Mouse (Mus musculus): ENCODE measurements around the gene Cdh26. TPM values are rescaled to one million over a fixed set of nuclear protein-coding genes. Genes with fewer than 3 reads are reported as not detected.

The Cdh26 gene
- polyA plus RNA-seq, 1 experiment from 2014 or later = 0.54 TPM

DNA sequence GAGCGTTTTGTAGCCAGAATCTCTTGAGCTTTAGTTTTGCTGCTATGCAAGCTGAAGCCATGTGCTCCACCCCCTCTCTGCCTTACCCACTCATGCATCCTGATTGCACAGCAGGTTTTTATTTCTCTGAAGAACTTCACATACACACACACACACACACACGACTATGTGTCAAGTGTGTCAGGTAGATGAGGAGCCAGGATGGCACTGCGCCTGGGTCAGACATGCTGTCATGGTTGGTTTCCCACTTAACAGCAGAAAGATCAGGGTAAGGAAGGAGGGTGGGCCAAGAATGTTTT is 15.2 kb upstream of the Cdh26 start:
- peak; percentile 19 for DNase-seq (ENCODE audit: low spot score)
- H3K36me3 ChIP-seq (ENCODE audit: control insufficient read depth, insufficient read depth, low read length) = no peaks in the 10 kb centered on the region
- H3K4me3 ChIP-seq (ENCODE audit: low read depth, low read length) = peak overlapping the region; percentile 65
- H3K4me2 ChIP-seq (replicated peaks; ENCODE audit: low read depth, low read length) = peak overlapping the region; percentile 98
- no peak overlapping the region for H3K27ac ChIP-seq (ENCODE audit: low read depth, low read length)
- H3K9ac ChIP-seq (ENCODE audit: low read depth, low read length) = no peak overlapping the region
- no peak for ATAC-seq (ENCODE audit: low FRiP score)
- peaks cover 16% of the 10 kb centered on the region for H3K27me3 ChIP-seq (ENCODE audit: control insufficient read depth, insufficient read depth, low read length)
- WGBS = 31% methylated on average over 3 of the region's 3 CpGs
- peaks cover 8% of the 10 kb centered on the region; the same call in 1 of the 2 replicates for H3K4me1 ChIP-seq (replicated peaks; ENCODE audit: control insufficient read depth, insufficient read depth, low read length)
- H3K9me3 ChIP-seq (ENCODE audit: control insufficient read depth, low read length) = no peaks in the 10 kb centered on the region

DNA sequence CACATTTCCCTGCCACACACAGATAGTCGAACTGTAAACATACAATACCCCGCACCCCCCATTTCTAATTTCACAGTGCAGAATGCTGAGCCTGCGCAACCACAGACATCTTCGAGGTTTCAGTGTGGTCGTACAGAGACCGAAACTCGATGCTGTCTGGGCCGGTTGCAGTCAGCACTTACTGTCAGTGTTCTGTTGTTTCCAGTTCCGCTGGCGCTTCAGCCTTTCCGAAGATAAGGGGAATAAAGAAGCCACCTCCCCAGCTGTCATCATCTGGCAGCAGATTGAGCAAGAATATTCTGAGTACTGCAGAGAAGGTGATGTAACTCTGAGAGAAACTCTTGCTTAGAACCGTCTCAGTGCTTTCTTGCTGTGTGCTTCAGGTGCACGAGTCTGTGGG is 13.9 kb upstream of the Cdh26 start:
- Histone ChIP-seq H3K27ac (ENCODE audit: low read depth, low read length) (no peak overlapping the region), H3K27me3 (ENCODE audit: control insufficient read depth, insufficient read depth, low read length) (peaks cover 16% of the 10 kb centered on the region), H3K36me3 (ENCODE audit: control insufficient read depth, insufficient read depth, low read length) (no peaks in the 10 kb centered on the region), H3K9ac (ENCODE audit: low read depth, low read length) (no peak overlapping the region), H3K4me3 (ENCODE audit: low read depth, low read length) (no peak overlapping the region), H3K9me3 (ENCODE audit: control insufficient read depth, low read length) (no peaks in the 10 kb centered on the region), H3K4me2 (replicated peaks; ENCODE audit: low read depth, low read length) (no peak overlapping the region), H3K4me1 (replicated peaks; ENCODE audit: control insufficient read depth, insufficient read depth, low read length) (peaks cover 8% of the 10 kb centered on the region; the same call in 1 of the 2 replicates)
- WGBS = 74% methylated on average over 13 of the region's 13 CpGs
- no peak for DNase-seq (ENCODE audit: low spot score)
- no peak for ATAC-seq (ENCODE audit: low FRiP score)

DNA sequence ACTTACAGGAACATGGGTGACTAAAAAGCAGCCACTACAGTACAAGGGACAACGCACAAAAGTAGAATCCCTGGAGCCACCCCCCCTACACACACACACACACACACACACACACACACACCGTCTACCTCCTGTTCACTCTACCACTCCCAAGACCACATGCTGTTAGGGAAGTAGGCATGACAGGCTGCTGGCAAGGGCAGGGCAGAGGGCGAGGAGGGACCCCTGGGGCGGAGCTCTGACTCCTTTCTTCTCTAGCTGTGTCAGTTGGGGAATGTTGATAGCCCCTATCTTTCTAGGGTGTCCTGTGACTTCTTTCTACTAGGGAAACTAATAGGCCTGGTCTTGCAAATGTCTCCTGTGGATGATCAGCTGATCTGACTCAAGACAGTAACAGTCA is 13.4 kb upstream of the Cdh26 start:
- WGBS = 64% methylated on average over 4 of the region's 4 CpGs
- H3K4me3 ChIP-seq (ENCODE audit: low read depth, low read length) = no peak overlapping the region
- peaks cover 16% of the 10 kb centered on the region for H3K27me3 ChIP-seq (ENCODE audit: control insufficient read depth, insufficient read depth, low read length)
- no peak for ATAC-seq (ENCODE audit: low FRiP score)
- H3K9me3 ChIP-seq (ENCODE audit: control insufficient read depth, low read length) = no peaks in the 10 kb centered on the region
- no peak overlapping the region for H3K9ac ChIP-seq (ENCODE audit: low read depth, low read length)
- no peak overlapping the region for H3K4me2 ChIP-seq (replicated peaks; ENCODE audit: low read depth, low read length)
- H3K36me3 ChIP-seq (ENCODE audit: control insufficient read depth, insufficient read depth, low read length) = no peaks in the 10 kb centered on the region
- no peak for DNase-seq (ENCODE audit: low spot score)
- no peak overlapping the region for H3K27ac ChIP-seq (ENCODE audit: low read depth, low read length)
- peaks cover 8% of the 10 kb centered on the region; the same call in 1 of the 2 replicates for H3K4me1 ChIP-seq (replicated peaks; ENCODE audit: control insufficient read depth, insufficient read depth, low read length)

DNA sequence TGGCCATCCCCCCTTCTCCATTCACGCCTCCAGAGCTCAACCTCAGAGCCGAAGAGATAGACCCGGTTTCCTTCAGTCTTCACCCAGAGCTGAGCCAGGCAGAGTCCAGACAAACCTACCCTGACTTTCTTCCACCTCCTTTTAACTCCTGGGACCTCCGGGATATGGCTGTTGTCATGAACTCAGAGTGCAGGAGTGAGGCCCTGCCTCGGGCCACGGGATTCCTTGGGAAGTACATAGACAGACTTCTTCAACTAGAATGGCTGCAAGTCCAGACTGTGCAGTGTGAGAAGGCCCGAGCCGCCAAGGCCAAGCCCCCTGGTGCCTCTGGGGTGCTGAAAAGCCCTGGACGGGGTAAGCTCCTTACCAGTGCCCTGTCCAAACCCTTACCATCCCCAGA is 9.8 kb upstream of the Cdh26 start:
- ATAC-seq (ENCODE audit: low FRiP score) = no peak
- 77% methylated on average over 9 of the region's 9 CpGs for WGBS

DNA sequence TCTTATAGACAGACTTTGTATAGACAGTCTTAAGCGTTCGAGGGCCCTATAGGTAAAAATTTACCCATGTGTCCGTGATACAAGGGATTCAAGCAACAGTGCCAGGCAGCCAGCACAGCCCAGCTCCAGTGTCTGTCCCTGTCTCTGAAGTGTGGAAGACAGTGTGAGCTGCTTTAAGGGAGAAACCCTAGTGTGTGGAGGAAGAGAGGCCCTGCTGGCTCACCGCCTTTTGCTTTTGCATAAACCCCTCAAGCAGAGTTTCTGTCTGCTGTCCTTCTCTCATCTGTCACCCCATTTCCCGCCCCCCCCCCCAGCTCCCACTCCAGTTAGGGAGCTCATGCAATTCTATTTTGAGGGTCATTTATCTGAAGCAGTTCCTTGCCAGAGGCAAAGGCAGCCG is 8.7 kb upstream of the Cdh26 start:
- Histone ChIP-seq H3K4me1 (replicated peaks; ENCODE audit: control insufficient read depth, insufficient read depth, low read length) (no peaks in the 10 kb centered on the region), H3K27ac (ENCODE audit: low read depth, low read length) (no peak overlapping the region), H3K9me3 (ENCODE audit: control insufficient read depth, low read length) (no peaks in the 10 kb centered on the region), H3K4me3 (ENCODE audit: low read depth, low read length) (no peak overlapping the region), H3K9ac (ENCODE audit: low read depth, low read length) (no peak overlapping the region), H3K4me2 (replicated peaks; ENCODE audit: low read depth, low read length) (no peak overlapping the region), H3K36me3 (ENCODE audit: control insufficient read depth, insufficient read depth, low read length) (no peaks in the 10 kb centered on the region), H3K27me3 (ENCODE audit: control insufficient read depth, insufficient read depth, low read length) (no peaks in the 10 kb centered on the region)
- ATAC-seq (ENCODE audit: low FRiP score) = peak; percentile 34; the same call in 1 of the 2 replicates
- DNase-seq (ENCODE audit: low spot score) = no peak
- WGBS = 45% methylated on average over 6 of the region's 6 CpGs

More for the DNA sequence above, 9.8 kb upstream of the Cdh26 start:
- H3K4me1 ChIP-seq (replicated peaks; ENCODE audit: control insufficient read depth, insufficient read depth, low read length) = no peaks in the 10 kb centered on the region
- no peaks in the 10 kb centered on the region for H3K27me3 ChIP-seq (ENCODE audit: control insufficient read depth, insufficient read depth, low read length)
- no peak overlapping the region for H3K4me2 ChIP-seq (replicated peaks; ENCODE audit: low read depth, low read length)
- no peaks in the 10 kb centered on the region for H3K9me3 ChIP-seq (ENCODE audit: control insufficient read depth, low read length)
- H3K27ac ChIP-seq (ENCODE audit: low read depth, low read length) = no peak overlapping the region
- no peaks in the 10 kb centered on the region for H3K36me3 ChIP-seq (ENCODE audit: control insufficient read depth, insufficient read depth, low read length)
- no peak overlapping the region for H3K9ac ChIP-seq (ENCODE audit: low read depth, low read length)
- no peak overlapping the region for H3K4me3 ChIP-seq (ENCODE audit: low read depth, low read length)
- DNase-seq (ENCODE audit: low spot score) = no peak

DNA sequence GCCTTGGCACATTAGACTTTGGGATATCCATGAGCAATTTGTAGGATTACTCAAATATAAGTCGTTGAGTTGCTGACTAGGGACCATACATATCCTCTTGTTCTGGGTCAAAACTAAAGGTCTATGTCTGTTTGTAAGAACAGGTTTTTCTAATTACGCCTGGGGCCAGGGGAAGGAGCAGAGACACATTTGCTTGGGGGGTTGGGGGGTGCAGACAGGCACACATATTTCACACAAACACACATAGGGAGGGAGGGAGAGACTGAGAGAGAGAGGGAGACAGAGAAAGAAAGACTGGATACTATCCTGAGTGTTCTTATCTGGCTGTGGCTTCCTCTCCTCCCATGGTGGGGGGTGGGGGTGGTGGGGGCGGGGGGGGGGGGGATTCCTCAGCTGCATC is 8.1 kb upstream of the Cdh26 start:
- no peaks in the 10 kb centered on the region for H3K27me3 ChIP-seq (ENCODE audit: control insufficient read depth, insufficient read depth, low read length)
- no peak overlapping the region for H3K4me2 ChIP-seq (replicated peaks; ENCODE audit: low read depth, low read length)
- ATAC-seq (ENCODE audit: low FRiP score) (no peak), DNase-seq (ENCODE audit: low spot score) (no peak)
- no peak overlapping the region for H3K4me3 ChIP-seq (ENCODE audit: low read depth, low read length)
- 46% methylated on average over 2 of the region's 3 CpGs for WGBS
- H3K9me3 ChIP-seq (ENCODE audit: control insufficient read depth, low read length) = no peaks in the 10 kb centered on the region
- H3K27ac ChIP-seq (ENCODE audit: low read depth, low read length) = 0 out of 2 replicates have a peak overlapping the region, but pooled peaks have one; percentile 7
- H3K36me3 ChIP-seq (ENCODE audit: control insufficient read depth, insufficient read depth, low read length) = no peaks in the 10 kb centered on the region
- no peak overlapping the region for H3K9ac ChIP-seq (ENCODE audit: low read depth, low read length)
- H3K4me1 ChIP-seq (replicated peaks; ENCODE audit: control insufficient read depth, insufficient read depth, low read length) = no peaks in the 10 kb centered on the region

DNA sequence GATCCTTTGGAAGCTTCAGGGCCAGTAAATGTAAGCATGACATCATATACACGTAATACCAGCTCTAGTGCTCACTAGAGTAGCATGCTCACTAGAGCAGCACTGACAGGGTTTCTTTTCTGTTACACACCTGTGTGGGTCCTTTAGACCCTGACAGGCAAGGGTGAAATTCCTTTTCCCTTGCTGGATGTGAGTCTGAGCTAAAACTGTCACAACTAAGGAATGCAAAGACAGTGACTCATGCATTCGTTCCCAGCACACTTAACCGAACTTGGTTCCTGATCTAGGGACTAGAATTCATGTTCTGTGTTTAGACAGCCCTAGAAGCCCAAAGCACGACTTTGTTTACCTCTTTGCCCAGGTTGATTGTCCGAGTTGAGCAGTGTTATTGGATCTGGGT is 7.1 kb upstream of the Cdh26 start:
- Histone ChIP-seq H3K4me1 (replicated peaks; ENCODE audit: control insufficient read depth, insufficient read depth, low read length) (no peaks in the 10 kb centered on the region), H3K4me2 (replicated peaks; ENCODE audit: low read depth, low read length) (no peak overlapping the region), H3K36me3 (ENCODE audit: control insufficient read depth, insufficient read depth, low read length) (no peaks in the 10 kb centered on the region), H3K9me3 (ENCODE audit: control insufficient read depth, low read length) (no peaks in the 10 kb centered on the region), H3K9ac (ENCODE audit: low read depth, low read length) (no peak overlapping the region), H3K4me3 (ENCODE audit: low read depth, low read length) (no peak overlapping the region), H3K27ac (ENCODE audit: low read depth, low read length) (no peak overlapping the region), H3K27me3 (ENCODE audit: control insufficient read depth, insufficient read depth, low read length) (no peaks in the 10 kb centered on the region)
- 80% methylated on average over 5 of the region's 5 CpGs for WGBS
- DNase-seq (ENCODE audit: low spot score) (no peak), ATAC-seq (ENCODE audit: low FRiP score) (no peak)

DNA sequence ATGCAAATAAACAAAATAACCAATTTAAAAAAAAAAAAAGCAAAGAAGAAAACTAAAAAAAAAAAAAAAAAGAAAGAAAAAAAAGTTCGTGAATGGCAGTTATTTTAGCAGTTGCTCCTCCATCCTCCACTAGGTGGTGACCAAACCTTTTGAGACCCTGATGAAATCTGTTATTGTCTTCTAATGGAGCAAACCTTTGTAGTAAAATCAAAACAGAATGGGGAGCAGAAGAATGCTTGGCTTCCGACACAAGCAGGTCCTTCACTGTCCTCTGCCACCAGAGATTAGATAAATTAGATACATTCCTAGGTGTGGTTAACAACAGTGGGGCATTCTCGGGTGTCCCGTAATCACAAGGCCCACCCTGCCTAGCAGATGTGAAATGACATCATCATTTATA is 4.1 kb upstream of the Cdh26 start:
- DNase-seq (ENCODE audit: low spot score) = peak; percentile 47
- Histone ChIP-seq H3K27ac (ENCODE audit: low read depth, low read length) (no peak overlapping the region), H3K4me3 (ENCODE audit: low read depth, low read length) (no peak overlapping the region), H3K27me3 (ENCODE audit: control insufficient read depth, insufficient read depth, low read length) (no peaks in the 10 kb centered on the region), H3K4me1 (replicated peaks; ENCODE audit: control insufficient read depth, insufficient read depth, low read length) (no peaks in the 10 kb centered on the region), H3K4me2 (replicated peaks; ENCODE audit: low read depth, low read length) (no peak overlapping the region), H3K9me3 (ENCODE audit: control insufficient read depth, low read length) (no peaks in the 10 kb centered on the region), H3K36me3 (ENCODE audit: control insufficient read depth, insufficient read depth, low read length) (no peaks in the 10 kb centered on the region), H3K9ac (ENCODE audit: low read depth, low read length) (no peak overlapping the region)
- WGBS = 57% methylated on average over 4 of the region's 4 CpGs
- no peak for ATAC-seq (ENCODE audit: low FRiP score)

DNA sequence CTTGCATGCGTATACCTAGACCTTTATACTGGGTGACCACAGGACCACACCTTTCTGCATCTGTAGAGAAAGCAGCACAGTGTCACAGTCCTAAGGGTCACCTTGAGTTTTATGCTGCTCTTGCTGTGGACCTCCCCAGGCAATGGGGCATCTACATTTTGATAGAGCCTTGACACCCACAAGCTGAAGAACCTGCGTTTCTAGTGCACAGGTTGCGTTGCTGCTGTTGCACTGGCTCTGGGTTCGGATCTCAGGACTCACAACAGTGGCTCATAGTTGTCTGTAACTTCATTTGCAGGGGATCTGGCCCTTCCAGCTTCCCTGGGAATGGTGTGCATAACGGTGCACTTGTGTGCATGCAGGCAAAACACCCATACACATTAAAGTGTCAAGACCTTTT is 3.1 kb upstream of the Cdh26 start:
- Histone ChIP-seq H3K9ac (ENCODE audit: low read depth, low read length) (no peak overlapping the region), H3K27me3 (ENCODE audit: control insufficient read depth, insufficient read depth, low read length) (no peaks in the 10 kb centered on the region), H3K4me2 (replicated peaks; ENCODE audit: low read depth, low read length) (no peak overlapping the region), H3K36me3 (ENCODE audit: control insufficient read depth, insufficient read depth, low read length) (no peaks in the 10 kb centered on the region), H3K4me1 (replicated peaks; ENCODE audit: control insufficient read depth, insufficient read depth, low read length) (no peaks in the 10 kb centered on the region), H3K4me3 (ENCODE audit: low read depth, low read length) (no peak overlapping the region), H3K9me3 (ENCODE audit: control insufficient read depth, low read length) (no peaks in the 10 kb centered on the region), H3K27ac (ENCODE audit: low read depth, low read length) (no peak overlapping the region)
- DNase-seq (ENCODE audit: low spot score) = no peak
- WGBS = 85% methylated on average over 5 of the region's 5 CpGs
- no peak for ATAC-seq (ENCODE audit: low FRiP score)

All from hindbrain, embryonic 11.5 days (tissue).